Mouse (Mus musculus): Measurements from ENCODE around the gene Tsga10ip.

DNA sequence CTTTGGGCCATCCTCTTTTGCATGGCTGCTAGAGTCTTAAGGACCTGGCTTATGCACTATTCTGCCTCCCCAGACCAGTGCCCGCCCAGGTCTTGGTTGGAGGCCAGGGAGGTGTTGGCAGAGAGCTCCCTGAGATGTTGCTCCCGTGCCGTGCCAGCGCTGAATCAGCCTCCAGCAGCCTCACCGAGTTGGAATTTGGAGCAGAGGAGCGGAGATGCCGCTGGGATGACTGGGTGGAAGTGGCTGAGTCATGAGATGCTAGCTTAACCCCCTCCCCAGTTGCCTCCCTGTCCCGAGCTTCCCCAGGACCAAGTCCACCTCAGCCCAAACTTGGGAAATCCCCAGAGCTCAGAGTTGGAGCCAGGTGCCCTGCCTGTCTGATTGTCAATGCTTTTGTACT lies 27.5 kb upstream of the Tsga10ip start:
- TF ChIP-seq CTCF (IDR thresholded peaks at IDR 0.05; ENCODE audit: low read depth) (no peak), EP300 (IDR thresholded peaks at IDR 0.05; ENCODE audit: low read depth) (no peak)

All from liver, postnatal 0 days (tissue).